Mouse (Mus musculus): Measurements from ENCODE around the gene Pom121.
"Not testable (repeated sequence)": the region's sequence is repeated elsewhere in the genome, so short reads cannot be mapped to it uniquely, and the experiment has no call there.

Gene Pom121

DNA sequence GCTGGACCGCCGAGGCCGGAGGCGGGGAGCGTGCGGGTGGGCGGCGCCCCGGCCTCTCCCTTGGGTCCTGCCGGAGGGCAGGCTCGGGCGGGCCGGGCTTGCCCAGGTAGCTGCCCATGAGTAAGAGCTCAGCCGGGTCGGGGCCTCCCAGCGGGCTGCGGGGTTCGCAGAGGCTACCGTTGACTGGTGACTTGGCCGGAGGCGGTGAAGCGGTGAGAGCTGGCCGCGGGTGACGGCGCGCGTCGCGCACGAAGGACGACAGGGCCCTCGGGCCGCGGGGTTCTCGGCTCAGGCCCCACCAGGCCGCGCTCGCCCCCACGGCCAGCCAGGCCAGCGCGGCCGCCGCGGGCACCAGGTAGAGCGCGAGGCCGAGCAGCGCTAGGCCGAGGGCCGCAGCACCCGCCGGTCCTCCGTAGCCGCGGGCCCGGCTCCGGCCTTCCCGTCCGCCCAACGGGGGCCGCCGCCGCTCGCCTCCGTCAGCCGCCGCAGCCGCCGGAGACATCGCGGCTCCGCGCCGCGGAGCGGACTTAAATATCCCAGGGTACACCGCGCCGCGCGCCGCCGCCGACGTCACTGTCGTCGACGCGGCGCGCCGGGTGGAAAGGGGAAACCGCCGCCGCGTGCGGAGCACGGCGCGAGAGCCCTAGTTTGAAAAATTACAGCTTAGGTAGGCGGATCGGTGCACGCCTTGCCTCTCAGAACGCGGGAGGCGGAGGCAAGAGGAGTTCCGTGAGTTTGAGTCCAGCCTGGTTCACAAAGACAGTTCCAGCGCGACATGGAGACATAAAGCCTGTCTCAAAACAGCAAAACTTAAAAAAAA lies at the start of gene Pom121:
Gene Pom121 (minus strand): TSS at position 543 of the 820 bp plus-strand sequence.
- DNase-seq: peak; percentile 88 to 89

GRCm38 (mm10) chr5:135442430-135442829 lies 48.1 kb upstream of the Pom121 start:
- no peak for DNase-seq

- no peak for DNase-seq
These were observed 40.7 kb upstream of the Pom121 start for GRCm38 (mm10) chr5:135435039-135435438.

DNA sequence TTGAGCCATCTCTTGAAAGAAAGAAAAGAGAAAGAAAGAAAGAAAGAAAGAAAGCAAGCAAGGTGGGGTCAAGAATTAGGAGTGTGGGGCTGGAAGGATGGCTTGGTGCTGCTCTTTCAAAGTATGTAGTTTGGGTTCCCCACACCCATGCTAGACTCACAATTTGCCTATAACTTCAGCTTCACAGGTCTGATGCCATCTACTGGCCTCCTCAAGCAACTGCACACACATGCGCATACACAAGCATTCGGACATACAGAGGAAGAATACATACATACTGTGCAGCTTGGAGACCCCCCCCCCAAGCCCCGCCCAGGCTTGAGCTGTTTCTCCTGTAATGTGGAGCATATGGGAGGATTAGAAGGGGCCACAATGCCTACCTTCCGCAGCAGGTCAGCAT lies 39.5 kb upstream of the Pom121 start:
- DNase-seq: no peak

GRCm38 (mm10) chr5:135431111-135431510 lies 36.8 kb upstream of the Pom121 start:
- peak; percentile 19 to 44 for DNase-seq

- no peak for DNase-seq
These were observed 34.4 kb upstream of the Pom121 start for GRCm38 (mm10) chr5:135428786-135429185.

- no peak for DNase-seq
These were observed 15.9 kb upstream of the Pom121 start for GRCm38 (mm10) chr5:135410266-135410665.

DNA sequence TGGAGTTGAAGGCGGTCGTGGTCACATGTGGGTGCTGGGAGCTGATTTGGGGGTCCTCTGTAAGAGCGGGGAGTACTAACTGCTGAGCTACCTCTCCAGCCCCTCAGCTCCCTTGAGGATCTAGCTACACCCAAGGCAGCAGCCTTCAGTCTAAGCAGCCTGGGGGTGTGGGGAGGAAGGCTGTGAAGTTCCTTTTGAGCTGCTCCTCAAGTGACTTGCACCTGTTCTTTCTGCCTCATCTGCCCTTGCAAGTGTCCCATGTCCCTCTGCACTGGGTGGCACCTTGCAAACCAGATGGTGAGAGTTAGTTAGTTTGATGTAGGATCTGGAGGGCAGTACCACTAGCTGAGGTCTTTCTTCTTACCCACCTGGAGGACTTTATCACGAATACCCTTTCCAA lies 13.8 kb upstream of the Pom121 start:
- no peak for DNase-seq

DNA sequence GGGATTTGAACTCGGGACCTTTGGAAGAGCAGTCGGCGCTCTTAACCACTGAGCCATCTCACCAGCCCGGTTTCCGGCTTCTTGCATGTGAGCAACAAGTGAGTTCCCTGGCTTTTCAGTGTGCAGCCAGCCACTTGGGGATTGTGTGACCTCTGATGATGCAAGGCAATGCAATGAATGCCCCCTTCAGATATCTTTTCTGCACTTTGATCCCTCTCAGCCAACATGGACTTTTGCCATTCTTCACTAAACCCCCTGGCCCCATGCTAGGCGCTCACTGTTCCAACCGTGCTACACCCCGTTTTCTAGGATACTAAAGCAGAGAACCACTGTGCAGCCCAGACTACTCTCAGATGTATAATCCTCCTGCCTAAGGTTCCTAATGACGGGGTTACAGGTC lies 11.1 kb upstream of the Pom121 start:
- DNase-seq: no peak

- DNase-seq: peak in 1 of 2 experiments; percentile 15
These were observed 10.3 kb upstream of the Pom121 start for GRCm38 (mm10) chr5:135404623-135405022.

DNA sequence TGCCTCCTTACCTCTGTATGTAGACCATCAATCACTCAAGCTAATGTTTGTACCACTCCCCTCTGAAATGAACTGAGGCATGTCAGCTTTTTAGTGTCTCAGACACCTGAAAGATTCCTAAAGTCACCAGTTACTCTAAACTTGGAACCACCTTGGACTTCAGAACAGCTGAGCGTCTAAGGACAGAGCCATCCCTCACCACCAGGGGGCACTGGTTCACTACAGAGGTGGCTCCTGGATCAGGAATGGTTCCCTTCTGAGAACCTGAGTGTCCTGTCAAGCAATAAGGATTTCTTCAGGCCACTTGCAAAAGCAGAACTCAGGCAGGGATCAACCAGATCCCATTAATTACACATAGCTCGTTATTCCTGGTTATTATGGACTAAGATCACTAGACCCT lies 5.9 kb upstream of the Pom121 start:
- peak; percentile 87 to 95 for DNase-seq

DNA sequence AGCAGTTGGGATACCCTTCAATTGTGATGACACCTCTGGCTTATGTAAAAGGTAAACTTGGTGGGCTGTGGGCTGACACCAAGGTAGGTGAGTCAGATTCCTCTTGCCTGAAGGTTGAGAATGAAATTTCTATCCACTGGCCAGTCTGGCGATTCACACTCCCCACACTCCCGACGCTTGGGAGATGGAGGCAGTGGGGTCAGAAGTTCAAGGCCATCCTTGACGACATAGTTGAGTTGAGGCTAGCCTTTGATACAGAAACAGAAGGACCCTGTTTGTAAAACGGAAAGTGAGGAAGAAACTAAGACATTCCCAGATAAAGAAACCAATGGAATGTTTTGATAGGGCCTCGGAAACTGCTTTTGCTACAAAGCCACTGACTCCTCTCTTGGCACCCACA lies 5.0 kb upstream of the Pom121 start:
- DNase-seq: no peak

GRCm38 (mm10) chr5:135395826-135396225 lies 1.5 kb upstream of the Pom121 start:
- DNase-seq: peak; percentile 52 to 67

DNA sequence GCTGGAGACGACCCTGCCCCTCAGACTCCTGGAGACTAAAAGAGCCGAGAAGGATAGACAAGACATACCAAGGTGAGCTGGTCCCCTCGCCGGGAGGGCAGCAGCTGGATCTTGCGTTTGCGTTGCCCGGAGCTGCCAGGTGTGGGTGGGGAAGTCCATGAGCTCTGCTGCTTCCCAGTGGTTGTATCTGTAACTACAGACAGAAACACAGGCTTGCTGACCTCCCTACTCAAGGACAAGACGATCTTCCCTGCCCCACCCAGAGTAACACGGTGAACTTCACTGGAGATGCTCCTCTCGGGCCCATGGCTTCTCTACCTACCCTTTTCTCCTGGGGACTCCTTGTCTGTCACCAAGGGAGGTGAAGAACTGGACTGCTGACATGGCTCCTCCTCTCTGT lies 10.6 kb downstream of the Pom121 start:
- DNase-seq: no peak

GRCm38 (mm10) chr5:135382746-135383145 lies 11.6 kb downstream of the Pom121 start:
- no peak for DNase-seq

GRCm38 (mm10) chr5:135381356-135381925 lies 12.9 kb downstream of the Pom121 start:
- DNase-seq: no peak

- no peak for DNase-seq
These were observed 13.7 kb downstream of the Pom121 start for GRCm38 (mm10) chr5:135380681-135381080.

DNA sequence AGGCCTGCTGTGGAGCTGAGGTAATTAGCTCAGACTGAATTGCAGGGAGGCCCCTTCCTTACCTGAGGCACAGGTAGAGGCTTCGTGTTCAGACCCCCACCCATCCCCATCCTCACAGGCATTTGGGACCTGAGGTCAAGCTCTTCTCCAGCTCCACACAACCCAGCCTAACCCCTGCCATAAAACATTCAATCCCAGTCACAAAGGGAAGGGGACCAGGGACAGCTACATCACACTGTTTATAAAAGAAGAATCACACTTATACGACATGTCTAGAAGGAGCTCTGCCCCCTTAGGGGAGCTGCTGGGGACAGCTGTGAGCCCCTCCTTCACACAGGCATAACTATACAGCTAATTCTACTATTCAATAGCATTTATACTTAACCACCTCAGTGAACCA lies 18.0 kb downstream of the Pom121 start:
- no peak for DNase-seq

- DNase-seq: peak; percentile 51 to 74
These were observed 19.2 kb downstream of the Pom121 start for GRCm38 (mm10) chr5:135375167-135375566.

- DNase-seq: no peak
These were observed 20.7 kb downstream of the Pom121 start for GRCm38 (mm10) chr5:135373601-135374000.

DNA sequence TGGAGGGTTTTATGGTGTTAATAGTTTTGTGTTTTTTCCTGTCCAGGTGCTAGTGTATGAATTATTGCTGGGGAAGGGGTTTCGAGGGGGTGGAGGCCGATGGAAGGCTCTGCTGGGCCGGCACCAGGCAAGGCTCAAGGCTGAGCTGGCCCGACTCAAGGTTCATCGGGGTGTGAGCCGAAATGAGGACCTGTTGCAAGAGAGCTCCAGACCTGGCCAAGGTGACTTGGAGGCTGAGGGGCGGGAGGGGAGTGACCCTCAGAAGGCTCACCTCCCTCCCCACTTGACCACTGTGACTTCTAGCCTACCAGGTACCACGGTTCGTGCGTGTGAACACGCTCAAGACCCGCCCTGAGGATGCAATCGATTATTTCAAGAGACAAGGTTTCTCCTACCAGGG lies 23.2 kb downstream of the Pom121 start:
- no peak for DNase-seq

- DNase-seq: peak; percentile 98 to 99
These were observed 24.3 kb downstream of the Pom121 start, which contains the start of gene Nsun5 for GRCm38 (mm10) chr5:135369787-135370654. Nsun5 (plus strand) TSS chr5:135369953.

DNA sequence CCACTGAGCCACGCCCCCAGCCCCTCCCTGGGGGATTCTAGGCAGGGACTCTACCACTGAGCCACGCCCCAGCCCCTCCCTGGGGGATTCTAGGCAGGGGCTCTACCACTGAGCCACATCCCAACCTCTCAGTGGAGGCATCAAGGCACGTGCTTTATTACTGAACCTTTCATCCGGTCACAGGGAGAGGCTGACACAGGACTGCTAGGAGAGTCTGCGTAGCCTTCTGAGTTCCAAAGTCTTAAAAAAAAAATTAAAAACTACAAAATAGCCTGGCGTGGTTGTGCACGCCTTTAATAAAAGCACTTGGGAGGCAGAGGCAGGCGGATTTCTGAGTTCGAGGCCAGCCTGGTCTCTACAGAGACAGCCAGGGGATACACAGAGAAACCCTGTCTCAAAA lies 25.1 kb downstream of the Pom121 start:
- not testable (repeated sequence) for DNase-seq
